Mouse (Mus musculus) limb, embryonic 11.5 days (tissue): ENCODE measurements around the gene Mrpl1. TPM values are rescaled to one million over a fixed set of nuclear protein-coding genes. Genes with fewer than 3 reads are reported as not detected.

ENCODE experiments used
- ATAC-seq: fragments of 200-750 bp; cut with Nextera tagmentation; 2 replicates; pipeline ENCODE4 v1.8.0; 2017; ENCODE audit warnings: low read depth; ENCODE audit not compliant: insufficient number of reproducible peaks, low FRiP score, low TSS enrichment
- DNase-seq: peaks from one replicate; pipeline ENCODE4 v3.0.0-alpha.2; 2015; ENCODE audit warnings: low spot score
- H3K27ac ChIP-seq: fragments of 300-500 bp; sonication (generic); replicated peaks from 2 replicates; pipeline ENCODE4 v1.5.1; 2014; ENCODE audit warnings: low read depth, mild to moderate bottlenecking, low read length
- H3K27me3 ChIP-seq: fragments of 300-500 bp; sonication (generic); 2 replicates; pipeline ENCODE4 v1.6.1; 2014; ENCODE audit warnings: mild to moderate bottlenecking, low read length, mixed read lengths; ENCODE audit not compliant: control insufficient read depth, insufficient read depth
- H3K36me3 ChIP-seq: fragments of 300-500 bp; sonication (generic); 2 replicates; pipeline ENCODE4 v1.6.1; 2014; ENCODE audit warnings: mild to moderate bottlenecking, low read length, moderate library complexity, mixed read lengths; ENCODE audit not compliant: control insufficient read depth, insufficient read depth
- H3K4me1 ChIP-seq: fragments of 300-500 bp; sonication (generic); 2 replicates; pipeline ENCODE4 v1.6.1; 2014; ENCODE audit warnings: low read length, mixed read lengths; ENCODE audit not compliant: control insufficient read depth, insufficient read depth
- H3K4me2 ChIP-seq: fragments of 300-500 bp; sonication (generic); 2 replicates; pipeline ENCODE4 v1.6.1; 2014; ENCODE audit warnings: low read depth, mild to moderate bottlenecking, moderate library complexity; ENCODE audit not compliant: severe bottlenecking
- H3K4me3 ChIP-seq: fragments of 300-500 bp; sonication (generic); 2 replicates; pipeline ENCODE4 v1.5.1; 2014; ENCODE audit warnings: low read depth, low read length
- H3K9ac ChIP-seq: fragments of 300-500 bp; sonication (generic); 2 replicates; pipeline ENCODE4 v1.6.1; 2014; ENCODE audit warnings: mild to moderate bottlenecking, low read length
- H3K9me3 ChIP-seq: fragments of 300-500 bp; sonication (generic); 2 replicates; pipeline ENCODE4 v1.6.1; 2016; ENCODE audit warnings: low read length; ENCODE audit not compliant: control insufficient read depth
- WGBS: fragments of 180-500 bp; shearing (Covaris S2); extraction: QIAGEN DNeasy Blood & Tissue Kit; methylation state at CpG from one replicate; pipeline ENCODE4 v1.1.7; 2014; 5-methylcytosine and 5-hydroxymethylcytosine counted together
- polyA plus RNA-seq: library from polyadenylated mRNA; unstranded; fragments of >200 nt; fragmentation: Nextera tagmentation; extraction: Ambion mirVana; gene quantifications from 2 replicates; pipeline ENCODE4 v1.2.1, GENCODE M21; 2014

The Mrpl1 gene
- polyA plus RNA-seq, 1 experiment from 2014 or later: 25.2 TPM

DNA sequence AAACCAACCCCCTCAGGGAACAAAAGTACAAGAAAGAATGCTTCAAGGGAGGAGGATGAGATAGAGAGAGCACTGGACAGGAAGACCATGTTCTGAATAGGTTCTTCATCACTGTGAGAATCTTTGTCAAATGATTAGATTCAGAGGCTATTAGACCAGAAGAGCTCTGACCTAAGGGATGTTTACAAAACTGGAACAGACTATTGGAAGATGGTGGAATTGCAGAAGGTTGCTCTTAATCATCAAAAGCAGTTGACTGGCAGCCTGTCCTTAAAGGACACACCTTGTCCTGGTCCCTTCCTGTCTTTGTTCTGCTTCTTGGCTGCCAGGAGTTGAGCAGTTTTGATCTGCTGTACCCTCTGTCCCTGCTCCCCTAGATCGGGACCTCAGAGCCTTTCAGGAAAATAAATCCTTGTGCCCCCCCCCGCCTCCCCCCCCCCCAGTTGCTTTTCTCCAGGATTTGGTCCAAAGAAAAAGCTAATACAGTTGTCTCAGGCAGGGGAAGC is 12.7 kb upstream of the Mrpl1 start:
- ATAC-seq: no peak
- Histone ChIP-seq H3K27me3 (no peaks in the 10 kb centered on the region), H3K4me2 (no peak overlapping the region), H3K27ac (no peak overlapping the region), H3K4me1 (no peaks in the 10 kb centered on the region), H3K9me3 (no peaks in the 10 kb centered on the region), H3K36me3 (no peaks in the 10 kb centered on the region), H3K4me3 (no peak overlapping the region), H3K9ac (no peak overlapping the region)
- 72% methylated on average over 2 of the region's 2 CpGs for WGBS
- no peak for DNase-seq

DNA sequence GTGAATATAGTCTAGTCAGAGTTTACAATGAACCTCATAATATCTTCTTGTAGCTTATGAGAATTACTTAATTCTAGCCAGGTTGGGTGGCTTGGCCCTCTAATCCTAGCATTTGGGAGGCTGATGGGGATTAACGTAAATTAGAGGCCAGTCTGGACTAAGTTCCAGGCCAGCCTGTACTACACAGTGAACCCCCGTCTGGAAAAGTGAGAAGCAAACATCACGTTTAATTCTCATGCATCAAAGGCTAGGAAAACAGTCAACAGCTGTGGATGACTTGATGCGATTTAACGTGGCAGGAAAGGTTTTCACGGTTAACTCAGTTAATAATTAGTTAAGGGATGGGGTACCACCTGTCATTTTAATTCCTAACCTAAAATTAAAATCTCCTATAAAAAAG is 11.0 kb upstream of the Mrpl1 start:
- H3K4me2 ChIP-seq: no peak overlapping the region
- H3K27ac ChIP-seq: no peak overlapping the region
- no peak overlapping the region for H3K9ac ChIP-seq
- no peaks in the 10 kb centered on the region for H3K9me3 ChIP-seq
- no peaks in the 10 kb centered on the region for H3K4me1 ChIP-seq
- WGBS: 46% methylated on average over 6 of the region's 6 CpGs
- H3K4me3 ChIP-seq: no peak overlapping the region
- no peak for ATAC-seq
- H3K36me3 ChIP-seq: no peaks in the 10 kb centered on the region
- DNase-seq: no peak
- H3K27me3 ChIP-seq: no peaks in the 10 kb centered on the region

DNA sequence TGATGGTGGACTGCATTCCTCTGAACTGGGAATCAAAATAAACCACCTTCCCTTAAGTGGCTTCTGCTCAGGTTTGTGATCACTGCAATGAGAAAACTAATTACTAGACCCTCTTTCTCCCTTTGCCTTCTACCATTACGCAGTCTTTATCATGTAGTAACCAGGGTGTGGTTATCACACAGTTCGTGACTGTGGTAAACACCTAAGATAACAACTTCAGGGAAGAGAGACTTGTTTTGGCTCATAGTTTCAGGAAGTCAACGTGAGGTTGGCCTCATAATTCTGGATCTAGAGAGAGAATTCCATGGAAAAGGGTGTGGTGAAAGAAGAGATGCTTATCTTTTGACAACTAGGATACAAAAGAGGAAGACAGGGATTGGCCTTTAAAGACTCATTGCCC is 9.0 kb upstream of the Mrpl1 start:
- Histone ChIP-seq H3K4me1 (no peaks in the 10 kb centered on the region), H3K9me3 (no peaks in the 10 kb centered on the region), H3K4me2 (no peak overlapping the region), H3K36me3 (no peaks in the 10 kb centered on the region), H3K4me3 (no peak overlapping the region), H3K27me3 (no peaks in the 10 kb centered on the region), H3K9ac (no peak overlapping the region), H3K27ac (no peak overlapping the region)
- WGBS: 83% methylated on average over 3 of the region's 3 CpGs
- DNase-seq: no peak
- ATAC-seq: no peak

DNA sequence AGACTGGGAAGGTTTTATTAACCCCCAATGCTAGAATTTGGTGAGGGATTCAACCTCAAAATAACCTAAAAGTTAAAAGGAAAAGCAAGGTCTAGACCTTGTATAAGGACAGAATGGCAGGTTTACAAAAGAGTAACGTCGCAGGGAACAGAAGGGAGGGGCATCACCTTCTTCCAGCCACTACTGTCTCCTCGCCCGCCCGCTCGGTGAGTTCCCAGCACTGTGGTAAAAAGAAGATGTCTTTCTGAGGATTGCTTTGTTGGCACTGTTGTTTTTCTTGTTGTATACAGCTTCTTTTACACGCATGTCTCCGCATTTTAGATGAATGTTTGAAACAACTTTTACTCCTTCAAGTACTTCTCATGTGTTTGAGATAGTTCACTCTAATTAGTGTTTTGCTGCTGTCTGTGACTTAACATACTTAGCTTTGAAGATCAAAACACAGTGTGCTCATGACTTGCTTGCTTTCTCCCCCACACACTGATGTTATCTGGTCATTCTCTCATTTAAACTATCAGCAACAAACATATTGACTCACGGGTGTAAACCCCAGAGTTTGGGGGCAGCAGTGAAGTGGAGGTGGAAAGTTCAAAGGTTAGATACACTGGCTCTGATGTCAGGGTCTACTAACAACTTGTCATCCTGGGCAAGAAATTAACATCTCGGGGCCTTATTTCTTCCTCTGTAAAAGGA is 7.7 kb upstream of the Mrpl1 start:
- ATAC-seq: no peak
- Histone ChIP-seq H3K4me3 (no peak overlapping the region), H3K9me3 (no peaks in the 10 kb centered on the region), H3K4me1 (no peaks in the 10 kb centered on the region), H3K27me3 (no peaks in the 10 kb centered on the region), H3K9ac (no peak overlapping the region), H3K27ac (no peak overlapping the region), H3K4me2 (no peak overlapping the region), H3K36me3 (no peaks in the 10 kb centered on the region)
- 64% methylated on average over 10 of the region's 10 CpGs for WGBS
- no peak for DNase-seq

DNA sequence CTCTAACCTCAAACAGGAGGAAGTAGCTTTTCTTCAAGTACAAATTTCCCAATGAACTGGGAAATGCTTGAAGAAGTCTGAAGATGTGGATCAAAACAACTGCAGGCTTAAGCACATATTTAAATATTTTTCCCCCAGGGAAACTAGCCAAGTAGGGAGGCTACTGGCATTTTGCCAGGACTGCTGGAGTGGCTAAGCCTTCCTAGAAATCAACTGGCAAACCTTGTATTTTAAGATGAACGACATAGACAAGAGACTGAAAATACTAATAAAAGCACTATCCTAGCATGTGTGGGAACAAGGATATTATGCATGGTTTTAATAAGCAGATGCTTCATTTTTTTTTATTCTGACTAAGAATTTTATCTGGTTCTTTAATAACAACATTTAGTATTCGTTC is 2.4 kb upstream of the Mrpl1 start:
- no peaks in the 10 kb centered on the region for H3K9me3 ChIP-seq
- no peak overlapping the region for H3K27ac ChIP-seq
- H3K9ac ChIP-seq: no peak overlapping the region
- no peaks in the 10 kb centered on the region for H3K27me3 ChIP-seq
- no peaks in the 10 kb centered on the region for H3K36me3 ChIP-seq
- H3K4me1 ChIP-seq: peaks cover 5% of the 10 kb centered on the region
- ATAC-seq (no peak), DNase-seq (no peak)
- no peak overlapping the region for H3K4me2 ChIP-seq
- 83% methylated on average over 2 of the region's 2 CpGs for WGBS
- no peak overlapping the region for H3K4me3 ChIP-seq

DNA sequence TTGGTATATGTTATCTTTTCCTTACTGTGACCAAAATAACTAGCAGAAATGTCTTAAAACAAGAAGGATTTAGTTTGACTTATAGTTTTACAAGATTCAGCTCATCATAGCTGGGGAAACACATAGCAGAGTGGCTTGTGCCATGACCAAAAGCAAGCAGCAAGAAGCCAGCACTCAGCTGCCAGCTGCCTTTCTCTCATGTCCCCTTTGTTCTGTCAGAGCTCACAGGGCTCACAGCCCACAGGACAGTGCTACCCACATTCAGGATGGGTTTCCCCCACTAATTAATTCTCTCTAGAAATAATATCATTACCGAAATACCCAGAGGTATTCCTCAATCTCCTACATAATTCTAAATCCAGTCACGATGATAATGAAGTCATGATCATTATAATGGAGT is 1.8 kb upstream of the Mrpl1 start:
- H3K9me3 ChIP-seq: no peaks in the 10 kb centered on the region
- WGBS: 83% methylated on average over 2 of the region's 2 CpGs
- H3K4me1 ChIP-seq: peaks cover 5% of the 10 kb centered on the region
- H3K4me2 ChIP-seq: no peak overlapping the region
- H3K4me3 ChIP-seq: no peak overlapping the region
- no peaks in the 10 kb centered on the region for H3K36me3 ChIP-seq
- ATAC-seq (no peak), DNase-seq (no peak)
- H3K27ac ChIP-seq: no peak overlapping the region
- H3K27me3 ChIP-seq: no peaks in the 10 kb centered on the region
- H3K9ac ChIP-seq: no peak overlapping the region

DNA sequence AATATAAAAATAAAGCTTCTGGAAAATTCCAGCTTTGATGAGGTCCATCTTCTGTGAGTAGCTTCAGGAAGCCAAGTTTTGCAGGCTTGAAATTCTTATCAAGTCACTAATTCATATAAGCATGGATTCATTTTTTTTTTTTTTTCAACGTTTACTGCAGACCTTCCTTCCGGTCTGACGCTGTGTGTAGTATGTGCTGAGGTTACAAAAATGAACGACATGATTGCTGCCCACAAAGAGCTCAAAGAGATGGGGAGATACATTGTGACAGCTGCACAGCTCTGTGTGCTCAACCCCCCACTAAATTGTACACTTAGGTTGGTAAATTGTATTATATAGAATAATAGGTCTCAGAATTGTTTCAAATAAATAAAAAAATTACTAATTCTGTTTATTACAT is 750 bp upstream of the Mrpl1 start:
- Histone ChIP-seq H3K4me2 (no peak overlapping the region), H3K4me1 (peaks cover 5% of the 10 kb centered on the region), H3K36me3 (no peaks in the 10 kb centered on the region), H3K9ac (no peak overlapping the region), H3K9me3 (no peaks in the 10 kb centered on the region), H3K27me3 (no peaks in the 10 kb centered on the region), H3K4me3 (no peak overlapping the region), H3K27ac (no peak overlapping the region)
- ATAC-seq: no peak
- DNase-seq: no peak
- 81% methylated on average over 4 of the region's 4 CpGs for WGBS

DNA sequence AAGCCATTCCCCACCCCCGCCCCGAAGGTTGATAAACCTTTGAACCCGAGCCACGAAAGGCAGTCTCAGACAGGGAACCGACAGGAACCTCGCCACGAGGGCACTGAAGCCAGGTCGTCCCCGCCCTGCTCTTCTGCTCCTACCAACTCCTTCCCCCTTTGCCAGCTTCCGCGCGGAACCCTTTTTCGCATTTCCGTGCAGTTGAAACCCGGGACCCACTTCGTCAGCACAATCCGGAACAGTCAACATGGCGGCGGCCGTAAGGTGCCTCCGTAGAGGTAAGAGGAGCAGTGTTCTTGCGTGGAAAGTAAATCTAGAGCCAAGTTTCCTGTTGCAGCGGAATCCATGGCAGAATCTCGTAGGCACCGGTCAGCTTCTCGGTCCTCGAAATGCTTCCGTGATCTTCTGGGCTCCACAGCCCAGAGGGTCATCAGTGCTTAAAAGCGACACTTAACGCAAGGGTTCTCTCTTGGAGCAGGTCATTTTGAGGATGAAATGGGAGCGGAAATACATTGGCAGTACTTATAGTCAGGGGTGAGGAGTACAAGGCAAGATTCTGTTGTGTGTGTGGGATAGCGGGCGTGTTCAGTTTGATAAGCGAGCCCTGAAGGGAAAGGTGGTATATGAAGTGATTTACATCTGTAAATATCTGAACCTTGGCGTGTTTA is 757 bp downstream of the Mrpl1 start:
- Histone ChIP-seq H3K27ac (peak overlapping the region; percentile 69; the same call in 1 of the 2 replicates), H3K36me3 (peaks cover 2% of the 10 kb centered on the region; the same call in 1 of the 2 replicates), H3K4me1 (peaks cover 5% of the 10 kb centered on the region), H3K27me3 (no peaks in the 10 kb centered on the region), H3K4me3 (peak overlapping the region; percentile 79), H3K9me3 (no peaks in the 10 kb centered on the region), H3K4me2 (peak overlapping the region; percentile 77), H3K9ac (peak overlapping the region; percentile 85)
- DNase-seq: peak; percentile 95
- peak; percentile 93 for ATAC-seq
- WGBS: under 1% methylated on average over 35 of the region's 35 CpGs
